Mouse (Mus musculus) layer of hippocampus, adult 2 months (tissue): ENCODE data around the gene Pgm2. TPM values are rescaled to one million over a fixed set of nuclear protein-coding genes. Genes with fewer than 3 reads are reported as not detected.
A peak's percentile ranks its signal among the peaks of the same experiment; 100 is the strongest.

Experiments
- DNase-seq, 2 experiments: peaks; one replicate each; pipeline ENCODE4 v3.0.0; 2022; ENCODE audit warnings: low spot score in 2 of 2
- H3K27ac ChIP-seq: fragments of 200-600 bp; 2 replicates; pipeline ENCODE4 v1.8.1; 2022
- H3K4me3 ChIP-seq: fragments of 200-600 bp; 2 replicates; pipeline ENCODE4 v1.8.1; 2022; ENCODE audit warnings: mild to moderate bottlenecking
- CTCF ChIP-seq: fragments of 200-600 bp; conservative IDR thresholded peaks from 2 replicates; pipeline ENCODE4 v1.8.1; 2022; ENCODE audit warnings: antibody characterized with exemption, mild to moderate bottlenecking, moderate library complexity
- total RNA-seq, 2 experiments: library from RNA; stranded (reverse); gene quantifications; 2 replicates each; pipeline ENCODE4 v1.2.3; 2021

Pgm2 gene
- total RNA-seq, 2 experiments from 2014 or later, result 10.6 to 11.7 TPM

- no peak for TF ChIP-seq CTCF
Measured at GRCm38 (mm10) chr5:64063622-64064355, 29.0 kb upstream of the Pgm2 start.

GRCm38 (mm10) chr5:64064401-64064800 is 28.3 kb upstream of the Pgm2 start:
- Histone ChIP-seq H3K27ac (no peak overlapping the region), H3K4me3 (no peak overlapping the region)
- no peak for DNase-seq
- no peak for TF ChIP-seq CTCF

More at GRCm38 (mm10) chr5:64063622-64064355, 29.0 kb upstream of the Pgm2 start:
- Histone ChIP-seq H3K27ac (0 out of 2 replicates have a peak overlapping the region, but pooled peaks have one; percentile 5), H3K4me3 (no peak overlapping the region)
- DNase-seq, result no peak

GRCm38 (mm10) chr5:64065497-64066046 is 27.2 kb upstream of the Pgm2 start:
- Histone ChIP-seq H3K4me3 (no peak overlapping the region), H3K27ac (no peak overlapping the region)
- no peak for TF ChIP-seq CTCF
- no peak for DNase-seq

- no peak for TF ChIP-seq CTCF
- no peak for DNase-seq
Measured at GRCm38 (mm10) chr5:64066159-64066558, 26.6 kb upstream of the Pgm2 start.

GRCm38 (mm10) chr5:64067576-64067975 is 25.2 kb upstream of the Pgm2 start:
- no peak overlapping the region for H3K4me3 ChIP-seq

More at GRCm38 (mm10) chr5:64066159-64066558, 26.6 kb upstream of the Pgm2 start:
- Histone ChIP-seq H3K4me3 (no peak overlapping the region), H3K27ac (no peak overlapping the region)

GRCm38 (mm10) chr5:64070081-64070673 is 22.6 kb upstream of the Pgm2 start:
- peak; percentile 25 to 54 for DNase-seq
- Histone ChIP-seq H3K27ac (no peak overlapping the region), H3K4me3 (no peak overlapping the region)
- TF ChIP-seq CTCF, result peak; percentile 91

More at GRCm38 (mm10) chr5:64067576-64067975, 25.2 kb upstream of the Pgm2 start:
- H3K27ac ChIP-seq, result no peak overlapping the region
- TF ChIP-seq CTCF, result no peak
- DNase-seq, result no peak

- no peak for TF ChIP-seq CTCF
- DNase-seq, result no peak
- Histone ChIP-seq H3K27ac (no peak overlapping the region), H3K4me3 (no peak overlapping the region)
Measured at GRCm38 (mm10) chr5:64070742-64071476, 21.8 kb upstream of the Pgm2 start.

GRCm38 (mm10) chr5:64074455-64074854 is 18.3 kb upstream of the Pgm2 start:
- TF ChIP-seq CTCF, result no peak
- DNase-seq, result no peak
- no peak overlapping the region for H3K27ac ChIP-seq
- no peak overlapping the region for H3K4me3 ChIP-seq

- Histone ChIP-seq H3K27ac (no peak overlapping the region), H3K4me3 (no peak overlapping the region)
- DNase-seq, result peak in 1 of 2 experiments; percentile 17
- TF ChIP-seq CTCF, result peak; percentile 71
Measured at GRCm38 (mm10) chr5:64075506-64075905, 17.2 kb upstream of the Pgm2 start.

- H3K4me3 ChIP-seq, result no peak overlapping the region
- no peak for DNase-seq
- no peak overlapping the region for H3K27ac ChIP-seq
- TF ChIP-seq CTCF, result no peak
Measured at GRCm38 (mm10) chr5:64077353-64077752, 15.4 kb upstream of the Pgm2 start.

GRCm38 (mm10) chr5:64078740-64079461 is 13.8 kb upstream of the Pgm2 start:
- H3K27ac ChIP-seq, result no peak overlapping the region
- TF ChIP-seq CTCF, result no peak
- DNase-seq, result peak in 1 of 2 experiments; percentile 5
- H3K4me3 ChIP-seq, result no peak overlapping the region

- no peak for DNase-seq
- H3K27ac ChIP-seq, result no peak overlapping the region
- no peak for TF ChIP-seq CTCF
- no peak overlapping the region for H3K4me3 ChIP-seq
Measured at GRCm38 (mm10) chr5:64079462-64079817, 13.3 kb upstream of the Pgm2 start.
